Mouse (Mus musculus): ENCODE data around the gene Os9.

DNA sequence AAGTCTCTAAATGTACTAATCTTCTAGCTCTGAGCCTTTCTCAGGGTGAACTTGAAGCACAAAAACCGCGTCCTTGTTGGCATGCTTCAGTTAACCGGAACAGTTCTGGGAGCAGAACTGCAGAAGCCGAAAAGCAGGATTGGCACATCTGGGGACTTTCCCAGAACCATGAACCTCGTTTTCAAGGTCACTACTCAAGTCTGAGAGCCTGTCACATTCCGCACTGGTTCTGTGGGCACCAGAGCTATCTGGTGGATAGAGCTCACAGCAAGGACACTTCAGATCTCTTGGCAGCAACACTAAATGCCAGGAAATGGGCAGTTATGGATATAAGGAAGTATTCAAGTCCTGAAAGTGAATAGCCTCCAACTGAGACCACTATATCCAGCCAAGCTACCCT is 26.2 kb upstream of the Os9 start:
- TF ChIP-seq CTCF (conservative IDR thresholded peaks at IDR 0.05; ENCODE audit: insufficient read depth, insufficient read length, low read depth, low read length) = no peak
- no peak for TF ChIP-seq POLR2A (IDR thresholded peaks at IDR 0.05; ENCODE audit: low read depth, low read length)
